Mouse (Mus musculus) forebrain, embryonic 11.5 days (tissue): Measurements from ENCODE around the gene Tiam2. TPM values are rescaled to one million over a fixed set of nuclear protein-coding genes. Genes with fewer than 3 reads are reported as not detected.

Experiments
- ATAC-seq: fragments of 200-750 bp; cut with Nextera tagmentation; replicated peaks from 2 replicates; pipeline ENCODE4 v1.8.0; 2017; ENCODE audit warnings: moderate TSS enrichment; ENCODE audit not compliant: low FRiP score
- DNase-seq: peaks from one replicate; pipeline ENCODE4 v3.0.0-alpha.2; 2017; ENCODE audit warnings: low spot score
- H3K27ac ChIP-seq: fragments of 300-500 bp; sonication (generic); 2 replicates; pipeline ENCODE4 v1.5.1; 2014; ENCODE audit warnings: low read depth, low read length
- H3K27me3 ChIP-seq: fragments of 300-500 bp; sonication (generic); 2 replicates; pipeline ENCODE4 v1.6.1; 2014; ENCODE audit warnings: mild to moderate bottlenecking, low read length, mixed read lengths; ENCODE audit not compliant: control insufficient read depth, insufficient read depth
- H3K36me3 ChIP-seq: fragments of 300-500 bp; sonication (generic); 2 replicates; pipeline ENCODE4 v1.6.1; 2014; ENCODE audit warnings: mild to moderate bottlenecking, low read length, moderate library complexity, mixed read lengths; ENCODE audit not compliant: control insufficient read depth, insufficient read depth
- H3K4me1 ChIP-seq: fragments of 300-500 bp; sonication (generic); replicated peaks from 2 replicates; pipeline ENCODE4 v1.6.1; 2014; ENCODE audit warnings: low read length, mixed read lengths; ENCODE audit not compliant: control insufficient read depth, insufficient read depth
- H3K4me2 ChIP-seq: fragments of 300-500 bp; sonication (generic); 2 replicates; pipeline ENCODE4 v1.6.1; 2014; ENCODE audit warnings: low read depth, mild to moderate bottlenecking, low read length, moderate library complexity, mixed read lengths; ENCODE audit not compliant: severe bottlenecking
- H3K4me3 ChIP-seq: fragments of 300-500 bp; sonication (generic); 2 replicates; pipeline ENCODE4 v1.5.1; 2014; ENCODE audit warnings: low read depth, low read length
- H3K9ac ChIP-seq: fragments of 300-500 bp; sonication (generic); 2 replicates; pipeline ENCODE4 v1.6.1; 2014; ENCODE audit warnings: low read length
- H3K9me3 ChIP-seq: fragments of 300-500 bp; sonication (generic); 2 replicates; pipeline ENCODE4 v1.6.1; 2016; ENCODE audit warnings: low read length, mixed read lengths; ENCODE audit not compliant: control insufficient read depth
- WGBS: fragments of 180-500 bp; shearing (Covaris S2); extraction: QIAGEN DNeasy Blood & Tissue Kit; methylation state at CpG from one replicate; pipeline ENCODE4 v1.1.7; 2014; 5-methylcytosine and 5-hydroxymethylcytosine counted together
- polyA plus RNA-seq: library from polyadenylated mRNA; unstranded; fragments of >200 nt; fragmentation: Nextera tagmentation; extraction: Ambion mirVana; gene quantifications from 2 replicates; pipeline ENCODE4 v1.2.1, GENCODE M21; 2014

The Tiam2 gene
- polyA plus RNA-seq, 1 experiment from 2014 or later: 7.4 TPM

GRCm38 (mm10) chr17:3393981-3394380, 67.6 kb downstream of the Tiam2 start:
- Histone ChIP-seq H3K36me3 (no peaks in the 10 kb centered on the region), H3K4me1 (no peaks in the 10 kb centered on the region), H3K9me3 (no peaks in the 10 kb centered on the region), H3K4me2 (no peak overlapping the region), H3K27ac (no peak overlapping the region), H3K27me3 (no peaks in the 10 kb centered on the region), H3K4me3 (no peak overlapping the region), H3K9ac (no peak overlapping the region)
- WGBS: 91% methylated on average over 2 of the region's 2 CpGs
- ATAC-seq (no peak), DNase-seq (no peak)

- Histone ChIP-seq H3K4me2 (no peak overlapping the region), H3K4me1 (no peaks in the 10 kb centered on the region), H3K9me3 (no peaks in the 10 kb centered on the region), H3K4me3 (no peak overlapping the region), H3K27ac (no peak overlapping the region), H3K9ac (no peak overlapping the region), H3K36me3 (no peaks in the 10 kb centered on the region), H3K27me3 (no peaks in the 10 kb centered on the region)
- ATAC-seq (no peak), DNase-seq (no peak)
- 86% methylated on average over 2 of the region's 2 CpGs for WGBS
Observed at GRCm38 (mm10) chr17:3394985-3395384, 68.6 kb downstream of the Tiam2 start.

- no peak overlapping the region for H3K4me2 ChIP-seq
- H3K27me3 ChIP-seq: peaks cover 6% of the 10 kb centered on the region
- no peak overlapping the region for H3K9ac ChIP-seq
- WGBS: 83% methylated on average over 12 of the region's 12 CpGs
- no peak overlapping the region for H3K4me3 ChIP-seq
- H3K4me1 ChIP-seq: no peaks in the 10 kb centered on the region
- H3K27ac ChIP-seq: no peak overlapping the region
- no peak for DNase-seq
- H3K9me3 ChIP-seq: no peaks in the 10 kb centered on the region
- H3K36me3 ChIP-seq: no peaks in the 10 kb centered on the region
- ATAC-seq: no peak
Observed at GRCm38 (mm10) chr17:3396881-3397281, 70.5 kb downstream of the Tiam2 start.

- no peak overlapping the region for H3K27ac ChIP-seq
- H3K9ac ChIP-seq: no peak overlapping the region
- no peaks in the 10 kb centered on the region for H3K9me3 ChIP-seq
- H3K4me1 ChIP-seq: no peaks in the 10 kb centered on the region
- H3K36me3 ChIP-seq: no peaks in the 10 kb centered on the region
- DNase-seq (no peak), ATAC-seq (no peak)
- H3K4me2 ChIP-seq: no peak overlapping the region
- no peak overlapping the region for H3K4me3 ChIP-seq
- 65% methylated on average over 5 of the region's 5 CpGs for WGBS
- H3K27me3 ChIP-seq: peaks cover 8% of the 10 kb centered on the region
Observed at GRCm38 (mm10) chr17:3397836-3398235, 71.5 kb downstream of the Tiam2 start.

- DNase-seq (no peak), ATAC-seq (no peak)
- Histone ChIP-seq H3K9ac (no peak overlapping the region), H3K27ac (no peak overlapping the region), H3K4me1 (no peaks in the 10 kb centered on the region), H3K4me2 (no peak overlapping the region), H3K36me3 (no peaks in the 10 kb centered on the region), H3K4me3 (no peak overlapping the region), H3K9me3 (no peaks in the 10 kb centered on the region), H3K27me3 (peaks cover 34% of the 10 kb centered on the region)
- 84% methylated on average over 9 of the region's 9 CpGs for WGBS
Observed at GRCm38 (mm10) chr17:3405350-3406073, 79.1 kb downstream of the Tiam2 start.

GRCm38 (mm10) chr17:3407051-3407450, 80.7 kb downstream of the Tiam2 start:
- Histone ChIP-seq H3K36me3 (no peaks in the 10 kb centered on the region), H3K4me1 (no peaks in the 10 kb centered on the region), H3K9me3 (no peaks in the 10 kb centered on the region), H3K27ac (no peak overlapping the region), H3K4me3 (no peak overlapping the region), H3K4me2 (no peak overlapping the region), H3K27me3 (peaks cover 34% of the 10 kb centered on the region), H3K9ac (no peak overlapping the region)
- WGBS: 0% methylated on average over 1 of the region's 1 CpGs
- no peak for ATAC-seq
- DNase-seq: no peak

GRCm38 (mm10) chr17:3410307-3410706, 83.9 kb downstream of the Tiam2 start:
- WGBS: 78% methylated on average over 2 of the region's 2 CpGs

GRCm38 (mm10) chr17:3412771-3413170, 86.4 kb downstream of the Tiam2 start:
- Histone ChIP-seq H3K9me3 (no peaks in the 10 kb centered on the region), H3K9ac (no peak overlapping the region), H3K4me2 (no peak overlapping the region), H3K27ac (no peak overlapping the region), H3K4me3 (no peak overlapping the region), H3K4me1 (no peaks in the 10 kb centered on the region), H3K27me3 (peaks cover 47% of the 10 kb centered on the region), H3K36me3 (no peaks in the 10 kb centered on the region)
- 80% methylated on average over 4 of the region's 4 CpGs for WGBS
- DNase-seq (no peak), ATAC-seq (no peak)

More at GRCm38 (mm10) chr17:3410307-3410706, 83.9 kb downstream of the Tiam2 start:
- DNase-seq (no peak), ATAC-seq (no peak)
- Histone ChIP-seq H3K36me3 (no peaks in the 10 kb centered on the region), H3K27ac (no peak overlapping the region), H3K4me2 (no peak overlapping the region), H3K27me3 (peaks cover 50% of the 10 kb centered on the region), H3K4me1 (no peaks in the 10 kb centered on the region), H3K9me3 (no peaks in the 10 kb centered on the region), H3K4me3 (no peak overlapping the region), H3K9ac (no peak overlapping the region)

GRCm38 (mm10) chr17:3415580-3415979, 89.2 kb downstream of the Tiam2 start:
- 86% methylated on average over 3 of the region's 3 CpGs for WGBS
- Histone ChIP-seq H3K9me3 (no peaks in the 10 kb centered on the region), H3K4me1 (no peaks in the 10 kb centered on the region), H3K27me3 (peaks cover 36% of the 10 kb centered on the region), H3K9ac (no peak overlapping the region), H3K4me2 (no peak overlapping the region), H3K27ac (no peak overlapping the region), H3K4me3 (no peak overlapping the region), H3K36me3 (no peaks in the 10 kb centered on the region)
- no peak for DNase-seq
- ATAC-seq: no peak
